Mouse (Mus musculus) forebrain, embryonic 16.5 days (tissue): ENCODE data around the gene Sipa1l2. TPM values are rescaled to one million over a fixed set of nuclear protein-coding genes. Genes with fewer than 3 reads are reported as not detected.

Experiments
- ATAC-seq: fragments of 200-750 bp; cut with Nextera tagmentation; 2 replicates; pipeline ENCODE4 v1.8.0; 2017; ENCODE audit warnings: mild to moderate bottlenecking, moderate library complexity
- H3K27ac ChIP-seq: fragments of 300-500 bp; sonication (generic); 2 replicates; pipeline ENCODE4 v1.5.1; 2014; ENCODE audit warnings: low read length, control low read depth
- H3K27me3 ChIP-seq: fragments of 300-500 bp; sonication (generic); replicated peaks from 2 replicates; pipeline ENCODE4 v1.6.1; 2014; ENCODE audit warnings: low read length; ENCODE audit not compliant: control insufficient read depth, insufficient read depth
- H3K36me3 ChIP-seq: fragments of 300-500 bp; sonication (generic); 2 replicates; pipeline ENCODE4 v1.6.1; 2014; ENCODE audit not compliant: control insufficient read depth, insufficient read depth
- H3K4me1 ChIP-seq: fragments of 300-500 bp; sonication (generic); replicated peaks from 2 replicates; pipeline ENCODE4 v1.6.1; 2014; ENCODE audit warnings: low read length; ENCODE audit not compliant: control insufficient read depth, insufficient read depth
- H3K4me2 ChIP-seq: fragments of 300-500 bp; sonication (generic); 2 replicates; pipeline ENCODE4 v1.6.1; 2014; ENCODE audit warnings: mild to moderate bottlenecking, low read length, control low read depth
- H3K4me3 ChIP-seq: fragments of 300-500 bp; sonication (generic); replicated peaks from 2 replicates; pipeline ENCODE4 v1.5.1; 2014; ENCODE audit warnings: mild to moderate bottlenecking, low read length, control low read depth
- H3K9ac ChIP-seq: fragments of 300-500 bp; sonication (generic); replicated peaks from 2 replicates; pipeline ENCODE4 v1.6.1; 2014; ENCODE audit warnings: low read depth, low read length, control low read depth
- H3K9me3 ChIP-seq: fragments of 300-500 bp; sonication (generic); 2 replicates; pipeline ENCODE4 v1.6.1; 2016; ENCODE audit warnings: low read length; ENCODE audit not compliant: control insufficient read depth
- WGBS: fragments of 180-500 bp; shearing (Covaris S2); extraction: QIAGEN DNeasy Blood & Tissue Kit; methylation state at CpG from one replicate; pipeline ENCODE4 v1.1.7; 2014; 5-methylcytosine and 5-hydroxymethylcytosine counted together
- polyA plus RNA-seq: library from polyadenylated mRNA; unstranded; fragments of >200 nt; fragmentation: Nextera tagmentation; extraction: Ambion mirVana; gene quantifications from 2 replicates; pipeline ENCODE4 v1.2.1, GENCODE M21; 2015

Sipa1l2 gene
- polyA plus RNA-seq, 1 experiment from 2014 or later: 33.4 TPM

- no peak overlapping the region for H3K9ac ChIP-seq
- H3K27ac ChIP-seq: no peak overlapping the region
- no peaks in the 10 kb centered on the region for H3K9me3 ChIP-seq
- H3K4me1 ChIP-seq: peaks cover 8% of the 10 kb centered on the region
- ATAC-seq: no peak
- H3K4me3 ChIP-seq: no peak overlapping the region
- H3K27me3 ChIP-seq: no peaks in the 10 kb centered on the region
- H3K4me2 ChIP-seq: no peak overlapping the region
- 69% methylated on average over 14 of the region's 14 CpGs for WGBS
- H3K36me3 ChIP-seq: peaks cover 6% of the 10 kb centered on the region; the same call in 1 of the 2 replicates
These were observed 150.3 kb downstream of the Sipa1l2 start for GRCm38 (mm10) chr8:125419202-125419830.

GRCm38 (mm10) chr8:125416146-125416545 is 153.5 kb downstream of the Sipa1l2 start:
- H3K36me3 ChIP-seq: no peaks in the 10 kb centered on the region; the same call in 1 of the 2 replicates
- no peak overlapping the region for H3K27ac ChIP-seq
- 82% methylated on average over 6 of the region's 6 CpGs for WGBS
- no peak for ATAC-seq
- H3K9me3 ChIP-seq: no peaks in the 10 kb centered on the region
- no peak overlapping the region for H3K4me3 ChIP-seq
- H3K4me2 ChIP-seq: no peak overlapping the region
- no peaks in the 10 kb centered on the region for H3K27me3 ChIP-seq
- H3K9ac ChIP-seq: no peak overlapping the region
- H3K4me1 ChIP-seq: peaks cover 2% of the 10 kb centered on the region; the same call in 1 of the 2 replicates

DNA sequence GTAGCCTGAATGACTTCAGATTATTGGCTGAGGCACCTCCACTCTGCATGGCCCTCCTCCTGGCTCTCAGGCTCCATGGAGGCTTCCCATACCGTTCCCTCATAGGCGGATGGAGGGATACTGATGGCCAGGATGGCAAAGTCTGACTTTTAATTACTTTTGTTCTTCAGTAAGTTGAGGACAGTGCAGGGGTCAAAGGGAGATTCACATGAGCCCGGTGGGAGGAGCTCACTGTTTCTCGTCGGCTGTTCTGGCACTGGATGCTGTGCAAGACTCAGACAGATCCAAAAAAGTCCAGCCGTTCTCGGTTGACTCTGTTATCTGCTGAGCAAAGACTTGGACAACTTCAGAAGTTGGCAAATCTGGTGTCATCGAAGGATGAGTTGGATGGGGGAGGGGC is 155.0 kb downstream of the Sipa1l2 start:
- WGBS: 89% methylated on average over 8 of the region's 8 CpGs
- ATAC-seq: no peak
- peaks cover 2% of the 10 kb centered on the region; the same call in 1 of the 2 replicates for H3K4me1 ChIP-seq
- no peaks in the 10 kb centered on the region for H3K9me3 ChIP-seq
- H3K36me3 ChIP-seq: no peaks in the 10 kb centered on the region; the same call in 1 of the 2 replicates
- H3K27me3 ChIP-seq: no peaks in the 10 kb centered on the region
- H3K4me3 ChIP-seq: no peak overlapping the region
- no peak overlapping the region for H3K27ac ChIP-seq
- no peak overlapping the region for H3K9ac ChIP-seq
- H3K4me2 ChIP-seq: no peak overlapping the region

- Histone ChIP-seq H3K4me1 (no peaks in the 10 kb centered on the region; the same call in 1 of the 2 replicates), H3K4me2 (no peak overlapping the region), H3K36me3 (no peaks in the 10 kb centered on the region; the same call in 1 of the 2 replicates), H3K9ac (no peak overlapping the region), H3K27me3 (no peaks in the 10 kb centered on the region), H3K27ac (no peak overlapping the region), H3K9me3 (no peaks in the 10 kb centered on the region), H3K4me3 (no peak overlapping the region)
- ATAC-seq: no peak
- 27% methylated on average over 13 of the region's 13 CpGs for WGBS
These were observed 156.4 kb downstream of the Sipa1l2 start for GRCm38 (mm10) chr8:125413001-125413909.

DNA sequence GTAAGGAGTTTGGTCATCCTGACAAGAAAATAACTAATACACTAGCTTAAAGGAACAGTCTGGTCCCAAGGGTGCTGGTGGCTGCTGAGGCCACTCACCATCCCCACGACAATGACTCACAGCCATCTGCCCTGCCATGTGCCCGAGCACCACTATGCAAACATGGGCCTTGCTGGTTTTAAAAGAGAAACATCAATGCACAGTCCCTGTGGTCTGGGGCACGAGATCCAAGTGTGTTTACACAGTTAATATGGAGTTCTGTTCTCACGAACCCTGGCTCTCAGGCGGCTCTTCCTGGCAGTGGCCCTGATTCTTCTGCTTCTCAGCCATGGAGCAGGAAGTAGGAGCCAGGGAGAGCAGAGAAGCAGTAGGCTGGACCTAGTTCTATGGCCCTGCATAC is 159.0 kb downstream of the Sipa1l2 start:
- no peaks in the 10 kb centered on the region for H3K9me3 ChIP-seq
- ATAC-seq: no peak
- 79% methylated on average over 5 of the region's 5 CpGs for WGBS

GRCm38 (mm10) chr8:125407672-125408071 is 161.9 kb downstream of the Sipa1l2 start:
- WGBS: 39% methylated on average over 9 of the region's 9 CpGs
- H3K4me1 ChIP-seq: no peaks in the 10 kb centered on the region
- no peak overlapping the region for H3K4me3 ChIP-seq
- no peak overlapping the region for H3K4me2 ChIP-seq
- no peaks in the 10 kb centered on the region for H3K27me3 ChIP-seq
- H3K9ac ChIP-seq: no peak overlapping the region
- no peak for ATAC-seq
- no peaks in the 10 kb centered on the region for H3K36me3 ChIP-seq
- H3K27ac ChIP-seq: no peak overlapping the region
- no peaks in the 10 kb centered on the region for H3K9me3 ChIP-seq

More for the DNA sequence above, 159.0 kb downstream of the Sipa1l2 start:
- no peak overlapping the region for H3K9ac ChIP-seq
- no peak overlapping the region for H3K27ac ChIP-seq
- H3K27me3 ChIP-seq: no peaks in the 10 kb centered on the region
- no peak overlapping the region for H3K4me2 ChIP-seq
- no peaks in the 10 kb centered on the region for H3K4me1 ChIP-seq
- H3K36me3 ChIP-seq: no peaks in the 10 kb centered on the region
- no peak overlapping the region for H3K4me3 ChIP-seq

DNA sequence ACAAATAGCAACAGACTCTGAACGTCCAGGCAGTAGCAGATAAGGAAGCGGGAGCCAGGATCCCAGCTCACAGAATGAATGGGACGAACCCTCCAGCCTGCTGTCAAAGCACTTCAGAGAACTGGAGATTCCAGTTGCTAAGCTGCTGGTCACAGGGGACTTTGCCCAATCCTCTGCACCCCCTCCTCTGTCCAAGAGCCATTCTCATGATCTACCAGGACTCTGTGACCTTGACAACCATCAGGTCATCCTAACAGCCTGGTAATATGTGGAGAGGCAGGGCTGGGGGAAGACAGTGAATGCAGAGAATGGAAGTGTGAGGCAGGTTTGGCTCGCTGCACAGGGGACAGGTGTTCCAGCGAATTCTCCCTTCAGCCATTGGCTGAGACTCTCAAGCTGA is 163.2 kb downstream of the Sipa1l2 start:
- Histone ChIP-seq H3K9me3 (no peaks in the 10 kb centered on the region), H3K9ac (no peak overlapping the region), H3K27me3 (no peaks in the 10 kb centered on the region), H3K27ac (no peak overlapping the region), H3K36me3 (no peaks in the 10 kb centered on the region), H3K4me2 (no peak overlapping the region), H3K4me1 (no peaks in the 10 kb centered on the region), H3K4me3 (no peak overlapping the region)
- 73% methylated on average over 5 of the region's 5 CpGs for WGBS
- no peak for ATAC-seq

DNA sequence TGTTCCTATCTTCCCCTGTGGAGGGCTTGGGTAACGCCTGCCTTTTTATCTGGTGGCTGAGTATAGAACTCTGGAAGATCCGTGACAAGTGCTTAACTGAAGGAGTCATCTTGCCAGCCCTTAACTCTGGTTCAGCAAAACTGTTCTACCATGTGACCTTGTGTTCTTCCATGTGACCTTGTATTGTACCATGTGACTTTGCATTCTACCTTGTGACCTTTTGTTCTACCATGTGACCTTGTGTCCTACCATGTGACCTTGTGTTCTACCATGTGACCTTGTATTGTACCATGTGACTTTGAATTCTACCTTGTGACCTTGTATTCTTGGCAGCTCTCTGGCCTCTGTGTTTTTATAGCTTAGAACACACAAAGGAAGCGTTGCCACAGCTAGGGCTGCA is 168.3 kb downstream of the Sipa1l2 start:
- no peaks in the 10 kb centered on the region for H3K36me3 ChIP-seq
- ATAC-seq: no peak
- WGBS: 84% methylated on average over 3 of the region's 3 CpGs

GRCm38 (mm10) chr8:125397981-125398380 is 171.6 kb downstream of the Sipa1l2 start:
- no peak for ATAC-seq
- Histone ChIP-seq H3K27me3 (no peaks in the 10 kb centered on the region), H3K36me3 (no peaks in the 10 kb centered on the region), H3K9me3 (no peaks in the 10 kb centered on the region), H3K4me1 (peaks cover 11% of the 10 kb centered on the region), H3K4me3 (no peak overlapping the region), H3K27ac (no peak overlapping the region), H3K4me2 (no peak overlapping the region), H3K9ac (no peak overlapping the region)
- WGBS: 42% methylated on average over 13 of the region's 14 CpGs

More for the DNA sequence above, 168.3 kb downstream of the Sipa1l2 start:
- H3K4me2 ChIP-seq: no peak overlapping the region
- no peak overlapping the region for H3K9ac ChIP-seq
- no peaks in the 10 kb centered on the region for H3K27me3 ChIP-seq
- 0 out of 2 replicates have a peak, but pooled peaks cover 2% of the 10 kb centered on the region for H3K4me1 ChIP-seq
- H3K9me3 ChIP-seq: no peaks in the 10 kb centered on the region
- no peak overlapping the region for H3K27ac ChIP-seq
- no peak overlapping the region for H3K4me3 ChIP-seq
